Mouse (Mus musculus) bone marrow macrophage, adult 2 months (primary cell): Measurements from ENCODE around the gene Gm20708. TPM values are rescaled to one million over a fixed set of nuclear protein-coding genes. Genes with fewer than 3 reads are reported as not detected.
"Not testable (repeated sequence)": the region's sequence is repeated elsewhere in the genome, so short reads cannot be mapped to it uniquely, and the experiment has no call there.

ENCODE experiments used
- H3K27ac ChIP-seq: 2 replicates; pipeline ENCODE4 v1.5.1; 2012; ENCODE audit warnings: low read depth, low read length; ENCODE audit not compliant: insufficient read depth
- H3K4me1 ChIP-seq: 2 replicates; pipeline ENCODE4 v1.6.1; 2012; ENCODE audit warnings: low read length; ENCODE audit not compliant: control insufficient read depth, insufficient read depth
- H3K4me3 ChIP-seq: 2 replicates; pipeline ENCODE4 v1.5.1; 2012; ENCODE audit warnings: mild to moderate bottlenecking, low read length, moderate library complexity; ENCODE audit not compliant: insufficient read depth
- CTCF ChIP-seq: IDR thresholded peaks from 2 replicates; pipeline ENCODE4 v1.5.1; 2012; ENCODE audit warnings: low read depth, mild to moderate bottlenecking, low read length, moderate library complexity
- POLR2A ChIP-seq: IDR thresholded peaks from 2 replicates; pipeline ENCODE4 v1.6.1; 2012; ENCODE audit warnings: mild to moderate bottlenecking, low read depth, low read length, borderline replicate concordance
- polyA plus RNA-seq: library from polyadenylated mRNA; stranded (reverse); fragments of >200 nt; gene quantifications from 2 replicates; pipeline ENCODE4 v1.2.4, GENCODE M21; 2012; ENCODE audit not compliant: missing spikeins, insufficient read depth, insufficient read length

The Gm20708 gene
- polyA plus RNA-seq, 1 experiment: 4.0 TPM

DNA sequence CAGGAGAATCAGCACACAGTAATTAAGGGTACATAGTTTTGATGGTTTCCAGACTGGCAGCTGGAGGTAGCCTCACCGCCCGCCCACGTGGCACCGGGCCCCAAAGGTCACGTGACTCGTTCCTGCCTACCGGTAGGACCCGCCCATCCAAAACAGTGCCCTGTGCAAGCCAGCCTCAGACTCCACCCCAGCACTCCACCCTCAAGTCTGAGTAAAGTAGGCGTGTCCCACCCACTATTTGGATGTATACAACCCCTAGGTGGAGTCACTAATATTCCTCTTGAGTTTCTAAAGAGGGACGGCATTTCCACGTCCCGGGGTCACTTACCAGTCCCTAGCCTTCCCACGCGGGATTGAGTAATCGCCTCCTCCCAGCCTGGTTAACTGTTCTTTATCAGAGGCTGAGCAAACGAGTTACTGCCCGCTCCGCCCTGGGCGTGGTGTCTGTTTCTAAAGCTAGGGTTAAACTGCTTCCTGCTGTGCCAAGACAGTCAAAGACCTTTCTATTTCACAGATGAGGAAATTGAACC is 28.8 kb upstream of the Gm20708 start:
- Histone ChIP-seq H3K4me1 (peaks cover 25% of the 10 kb centered on the region), H3K27ac (peak overlapping the region; percentile 92), H3K4me3 (peak overlapping the region; percentile 75)
- no peak for TF ChIP-seq POLR2A
- TF ChIP-seq CTCF: no peak

DNA sequence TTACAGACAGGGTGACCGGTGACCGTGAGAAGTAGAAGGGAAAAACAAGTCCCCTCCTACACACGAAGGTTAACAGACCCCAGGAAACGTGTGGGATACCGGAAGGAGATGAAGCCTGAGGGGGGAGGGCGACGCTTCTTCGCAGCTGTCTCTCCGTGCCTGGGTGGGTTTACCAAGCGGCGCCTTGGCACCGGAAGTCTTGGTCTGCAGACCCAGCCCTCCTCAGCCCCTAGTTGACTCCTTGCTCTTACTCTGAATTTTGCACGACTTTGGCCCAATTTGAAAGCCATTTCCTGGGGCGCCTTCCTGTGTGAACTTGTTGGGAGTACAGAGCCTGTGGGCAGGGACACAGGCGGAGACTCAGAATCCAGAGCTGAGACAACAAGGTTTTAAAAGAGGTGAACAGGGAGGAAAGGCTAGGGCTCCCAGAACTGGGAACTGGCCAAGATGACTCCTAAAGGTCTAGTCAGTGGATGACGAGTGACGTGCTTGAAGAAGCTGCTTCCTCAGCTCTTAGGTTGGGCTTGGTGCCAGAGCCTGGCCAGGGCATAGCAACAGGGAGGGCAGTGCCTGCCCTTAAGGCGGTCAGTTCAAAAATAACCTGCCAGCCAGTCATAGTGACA is 28.2 kb upstream of the Gm20708 start:
- TF ChIP-seq CTCF (no peak), POLR2A (no peak)
- Histone ChIP-seq H3K4me1 (peaks cover 24% of the 10 kb centered on the region), H3K27ac (peak overlapping the region; percentile 89), H3K4me3 (peak overlapping the region; percentile 75)

- H3K4me3 ChIP-seq: peak within 1 kb of the TSS; percentile 75
- H3K4me1 ChIP-seq: peaks cover 22% of the 10 kb centered on the region
- peak within 1 kb of the TSS; percentile 89 for H3K27ac ChIP-seq
- TF ChIP-seq POLR2A (no peak), CTCF (no peak)
Measured at GRCm38 (mm10) chr11:117781993-117782704, 27.3 kb upstream of the Gm20708 start, which contains the start of the genes Tmc8 and Tmc6. Gene Tmc8, plus strand, starts transcription at chr11:117782076. Gene Tmc6, minus strand, starts transcription at chr11:117782198.

DNA sequence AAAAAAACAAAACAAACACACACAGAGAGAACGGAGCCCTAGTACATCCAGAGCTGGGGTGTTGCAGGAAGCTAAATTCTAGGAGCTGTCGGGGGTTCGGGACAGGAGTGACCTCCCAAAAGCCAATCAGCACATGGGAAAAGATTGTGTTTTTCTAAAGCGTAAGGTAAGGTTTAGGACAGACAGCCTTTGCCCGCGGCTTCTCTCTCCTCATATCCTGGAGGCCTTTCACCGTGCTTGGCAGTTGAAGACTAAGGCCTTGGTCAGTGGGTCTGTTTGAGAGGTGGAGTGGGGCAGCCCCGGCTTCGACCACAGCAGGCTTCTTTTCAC is 26.8 kb upstream of the Gm20708 start:
- Histone ChIP-seq H3K4me3 (no peak overlapping the region), H3K27ac (no peak overlapping the region), H3K4me1 (peaks cover 20% of the 10 kb centered on the region)

DNA sequence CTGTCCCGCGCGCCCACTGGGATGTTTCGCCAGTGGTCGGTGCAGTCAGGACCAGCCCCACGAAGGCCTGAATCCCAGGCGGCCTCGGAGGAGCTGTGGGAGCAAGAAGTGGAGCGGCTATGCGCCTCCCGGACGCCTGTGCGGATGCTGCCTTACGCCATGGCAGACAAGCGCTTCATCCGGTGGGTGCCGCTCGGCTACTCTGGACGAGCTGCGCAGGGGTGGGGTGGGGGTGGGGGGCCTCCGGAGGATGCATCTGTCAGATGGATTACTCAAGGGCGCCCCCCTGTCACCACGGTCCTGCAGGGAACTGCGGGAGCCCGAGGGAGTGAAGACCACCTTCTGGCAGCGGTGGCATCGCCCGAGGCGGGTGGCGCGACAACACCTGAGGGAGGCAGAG is 26.4 kb upstream of the Gm20708 start:
- peaks cover 19% of the 10 kb centered on the region for H3K4me1 ChIP-seq
- TF ChIP-seq POLR2A (no peak), CTCF (no peak)
- no peak overlapping the region for H3K27ac ChIP-seq
- H3K4me3 ChIP-seq: no peak overlapping the region

More for the DNA sequence above, 26.8 kb upstream of the Gm20708 start:
- TF ChIP-seq POLR2A: no peak
- TF ChIP-seq CTCF: no peak

GRCm38 (mm10) chr11:117783683-117784309 is 25.7 kb upstream of the Gm20708 start:
- H3K27ac ChIP-seq: no peak overlapping the region
- peaks cover 12% of the 10 kb centered on the region for H3K4me1 ChIP-seq
- TF ChIP-seq CTCF (no peak), POLR2A (no peak)
- no peak overlapping the region for H3K4me3 ChIP-seq

- H3K27ac ChIP-seq: no peak overlapping the region
- peaks cover 8% of the 10 kb centered on the region for H3K4me1 ChIP-seq
- no peak overlapping the region for H3K4me3 ChIP-seq
- TF ChIP-seq POLR2A (no peak), CTCF (peak; percentile 42; the same call in 1 of the 2 replicates)
Measured at GRCm38 (mm10) chr11:117786294-117786693, 23.2 kb upstream of the Gm20708 start.

DNA sequence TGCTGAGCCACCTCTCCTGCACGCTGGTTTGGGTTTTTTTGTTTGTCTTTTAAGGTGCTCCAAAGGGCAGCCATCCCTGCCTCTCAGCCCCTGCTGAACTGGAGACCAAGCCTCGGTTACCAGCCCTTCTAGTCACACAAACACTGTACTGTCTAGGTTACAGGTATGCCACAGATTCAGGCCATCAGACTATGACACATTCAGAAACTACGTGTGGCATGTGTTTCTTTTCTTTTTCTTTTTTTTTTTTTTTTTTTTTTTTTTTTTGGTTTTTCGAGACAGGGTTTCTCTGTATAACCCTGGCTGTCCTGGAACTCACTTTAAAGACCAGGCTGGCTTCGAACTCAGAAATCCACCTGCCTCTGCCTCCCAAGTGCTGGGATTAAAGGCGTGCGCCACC is 21.0 kb upstream of the Gm20708 start:
- not testable (repeated sequence) for H3K4me3 ChIP-seq, H3K4me1 ChIP-seq, H3K27ac ChIP-seq

GRCm38 (mm10) chr11:117790286-117790685 is 19.2 kb upstream of the Gm20708 start:
- peaks cover 3% of the 10 kb centered on the region; the same call in 1 of the 2 replicates for H3K4me1 ChIP-seq
- H3K27ac ChIP-seq: no peak overlapping the region
- no peak overlapping the region for H3K4me3 ChIP-seq
- TF ChIP-seq CTCF: peak; percentile 55; the same call in 1 of the 2 replicates
- TF ChIP-seq POLR2A: no peak
